Mouse (Mus musculus) ovary, adult 18-20 months (tissue): ENCODE data around the gene Galntl5.
A peak's percentile ranks its signal among the peaks of the same experiment; 100 is the strongest.
"Not testable (repeated sequence)": the region's sequence is repeated elsewhere in the genome, so short reads cannot be mapped to it uniquely, and the experiment has no call there.

Source experiments
- DNase-seq: peaks from one replicate; pipeline ENCODE4 v3.0.0; 2022; ENCODE audit warnings: low spot score, mixed read lengths

Gene Galntl5

DNA sequence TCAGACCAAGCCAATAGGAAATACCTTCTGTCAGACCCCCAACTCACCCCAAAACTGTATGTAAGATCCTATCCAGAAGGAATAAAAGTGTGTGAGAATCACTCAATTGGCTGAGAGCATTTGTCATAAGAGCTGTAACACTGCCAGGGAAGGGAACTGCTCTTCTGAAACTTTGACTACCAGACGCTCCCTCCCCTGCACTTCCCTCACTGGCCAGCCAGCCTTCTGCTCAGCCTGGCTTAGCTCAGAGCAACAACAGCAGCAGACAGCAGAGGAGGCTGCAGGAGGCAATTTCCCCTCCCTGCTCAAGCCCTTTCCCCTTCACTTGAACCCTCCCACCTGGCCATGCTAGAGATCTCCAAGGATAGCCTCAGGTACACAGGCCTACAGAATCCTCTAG lies 30.6 kb downstream of the Galntl5 start:
- no peak for DNase-seq

DNA sequence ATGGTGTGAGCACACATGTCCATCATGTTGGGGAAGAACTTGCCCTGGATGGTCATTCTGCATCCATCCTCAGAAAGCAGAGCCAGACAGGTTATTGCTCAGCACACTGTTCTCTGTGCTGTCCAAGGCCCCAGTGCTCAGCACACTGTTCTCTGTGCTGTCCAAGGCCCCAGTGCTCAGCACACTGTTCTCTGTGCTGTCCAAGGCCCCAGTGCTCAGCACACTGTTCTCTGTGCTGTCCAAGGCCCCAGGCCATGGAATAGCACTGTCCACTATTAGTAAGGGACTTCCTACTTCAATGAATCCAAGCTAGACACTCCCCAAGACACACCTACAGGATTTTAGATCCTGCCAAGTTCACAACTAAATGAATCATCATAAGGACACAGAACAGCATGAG lies 32.0 kb downstream of the Galntl5 start:
- DNase-seq = not testable (repeated sequence)

DNA sequence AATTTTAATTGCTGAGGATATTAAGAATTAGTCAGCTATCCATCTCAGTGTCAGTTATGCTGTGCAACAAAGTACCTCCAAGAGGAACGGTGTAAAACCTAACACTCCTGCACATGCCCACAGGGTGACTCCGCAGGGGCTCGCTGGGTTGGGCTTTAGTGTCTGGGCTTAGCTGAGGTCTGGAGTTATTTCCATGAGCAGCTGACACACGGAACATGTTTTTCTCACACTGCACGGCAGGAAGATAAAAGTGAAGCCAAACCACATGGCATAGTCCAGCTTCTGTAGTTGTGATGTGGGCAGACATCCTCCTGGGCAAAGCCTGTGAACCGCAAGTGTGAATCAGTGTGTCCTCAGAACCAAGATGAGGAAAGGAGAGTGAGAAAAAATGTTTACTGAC lies 33.7 kb downstream of the Galntl5 start:
- no peak for DNase-seq

DNA sequence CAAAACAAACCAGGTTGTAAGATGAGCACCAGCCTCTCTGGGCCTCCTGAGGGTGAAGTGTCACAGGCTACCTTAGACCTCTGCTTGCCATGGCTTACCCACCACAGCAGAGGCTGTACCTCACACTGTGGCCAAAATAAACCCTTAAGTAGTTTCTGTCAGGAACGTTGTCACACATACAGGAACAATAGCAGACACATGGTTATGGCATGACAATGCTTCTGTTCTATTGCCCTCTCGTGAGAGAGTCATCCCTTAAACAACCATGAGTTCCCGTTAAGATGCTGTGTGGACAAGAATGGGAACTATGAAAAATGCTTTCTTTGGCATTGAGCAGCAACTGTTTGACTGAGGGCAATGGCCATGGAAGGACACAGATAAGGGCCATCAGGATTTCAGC lies 40.3 kb downstream of the Galntl5 start, which contains the start of gene Galnt11:
Gene Galnt11 (plus strand): TSS at position 301 of the 400 bp plus-strand sequence.
- no peak for DNase-seq

DNA sequence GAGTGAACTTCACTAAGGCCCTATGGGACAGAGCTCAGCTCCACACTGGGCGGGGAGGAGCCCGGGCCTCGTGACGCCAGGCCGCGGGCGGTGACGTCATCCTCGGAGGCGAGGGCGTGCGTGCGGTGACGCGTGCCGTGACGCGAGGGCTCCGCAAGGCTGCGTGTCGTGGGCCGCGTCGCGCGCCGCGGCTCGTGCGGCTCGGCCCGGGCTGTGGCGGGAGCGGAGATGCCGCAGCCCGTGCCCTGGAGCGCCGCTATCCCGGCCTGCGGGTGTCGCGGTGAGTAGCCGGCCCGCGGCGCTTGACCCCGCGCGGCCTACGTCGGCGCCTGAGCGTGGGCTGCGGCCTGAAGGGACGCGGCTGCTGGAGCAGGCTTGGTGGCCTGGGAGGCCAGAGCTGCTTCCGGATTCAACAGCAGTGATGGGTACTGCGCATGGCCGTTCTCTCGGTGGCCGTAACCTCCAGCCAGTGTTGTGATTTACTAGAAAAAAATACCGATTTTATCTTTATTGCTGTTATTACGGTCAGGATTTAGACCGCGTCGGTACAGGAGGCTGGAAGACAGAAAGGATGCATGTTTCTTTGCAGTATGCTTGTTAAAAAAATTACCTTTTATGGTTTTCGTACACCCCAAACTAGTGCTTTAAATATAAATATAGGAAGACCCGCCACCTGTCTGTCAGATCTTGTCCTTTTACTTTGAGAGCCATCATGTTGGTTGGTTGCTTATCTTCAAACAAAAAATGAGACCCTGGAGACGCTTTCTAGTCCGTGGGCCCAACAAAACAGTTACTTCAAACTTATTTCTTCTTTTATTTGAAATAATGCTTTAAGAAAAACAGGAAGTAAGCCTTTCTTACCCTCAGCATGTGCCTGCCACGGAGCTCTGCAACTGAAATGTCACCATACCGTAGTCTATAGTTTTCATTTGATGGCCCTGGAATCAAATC lies 41.8 kb downstream of the Galntl5 start, which contains the start of gene E130116L18Rik:
Gene E130116L18Rik (minus strand): TSS at position 402 of the 951 bp plus-strand sequence.
- DNase-seq = peak; percentile 67

DNA sequence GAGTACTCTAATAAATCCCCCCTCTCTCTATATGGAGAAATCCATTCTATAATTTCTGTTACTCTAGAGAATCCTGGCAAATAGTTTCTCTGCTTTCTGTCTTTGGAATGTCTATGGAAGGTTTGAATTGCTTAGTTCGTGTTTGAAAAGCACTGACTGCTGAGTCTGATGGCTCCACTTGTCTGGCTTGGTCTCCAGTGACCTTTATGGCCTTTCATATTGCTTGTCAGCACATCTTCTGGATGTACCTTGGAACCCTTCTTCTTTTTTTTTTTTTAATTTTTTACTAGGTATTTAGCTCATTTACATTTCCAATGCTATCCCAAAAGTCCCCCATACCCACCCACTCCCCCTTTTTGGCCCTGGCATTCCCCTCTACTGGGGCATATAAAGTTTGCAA lies 43.1 kb downstream of the Galntl5 start:
- not testable (repeated sequence) for DNase-seq

DNA sequence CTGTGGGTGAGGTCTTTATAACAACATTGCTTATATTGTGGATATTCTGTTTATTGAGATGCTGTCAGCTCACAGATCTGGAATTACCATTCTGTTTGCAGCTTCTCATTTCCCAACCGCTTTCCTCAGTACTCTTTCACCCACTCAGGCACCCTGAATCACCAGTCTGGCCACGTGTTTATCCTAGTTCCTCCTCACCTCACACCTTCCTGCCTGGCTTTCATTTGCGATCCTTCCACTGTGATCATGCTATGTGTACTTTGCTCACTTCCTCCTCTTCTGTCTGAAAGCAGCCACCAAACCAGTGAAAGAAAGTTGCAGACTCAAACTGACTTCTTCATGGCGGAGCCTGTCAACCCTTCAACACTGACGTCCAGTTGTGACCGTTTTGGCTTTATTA lies 61.8 kb downstream of the Galntl5 start:
- DNase-seq = no peak

DNA sequence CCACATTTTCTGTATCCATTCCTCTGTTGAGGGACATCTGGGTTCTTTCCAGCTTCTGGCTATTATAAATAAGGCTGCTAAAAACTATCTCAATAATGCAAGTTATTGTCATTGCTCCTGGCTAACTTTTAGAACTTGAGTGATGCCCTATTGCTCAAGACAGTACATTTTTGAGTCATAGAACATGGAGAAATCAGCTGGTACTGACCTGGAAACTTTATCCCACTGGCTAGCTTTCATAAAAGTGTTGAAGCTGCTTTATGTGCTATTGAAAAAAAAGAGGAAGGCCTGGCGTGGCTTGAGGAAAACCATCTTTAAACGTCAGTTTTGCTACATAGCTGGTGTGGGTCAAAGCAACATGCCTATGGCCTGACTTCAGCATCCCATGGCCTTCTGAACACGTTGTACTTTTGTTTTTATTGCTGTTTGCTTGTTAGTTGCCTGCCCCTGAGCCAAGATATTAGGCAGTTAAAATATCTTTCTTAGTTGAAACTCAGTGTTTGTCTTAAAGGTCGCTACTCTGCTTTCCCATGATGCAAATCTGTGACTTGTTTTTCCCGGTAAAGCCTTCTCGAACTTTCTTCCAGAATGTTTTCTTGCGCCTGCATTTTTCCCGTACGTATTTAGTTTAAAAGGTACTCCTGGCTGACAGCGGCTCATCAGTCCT lies 64.7 kb downstream of the Galntl5 start:
- no peak for DNase-seq

DNA sequence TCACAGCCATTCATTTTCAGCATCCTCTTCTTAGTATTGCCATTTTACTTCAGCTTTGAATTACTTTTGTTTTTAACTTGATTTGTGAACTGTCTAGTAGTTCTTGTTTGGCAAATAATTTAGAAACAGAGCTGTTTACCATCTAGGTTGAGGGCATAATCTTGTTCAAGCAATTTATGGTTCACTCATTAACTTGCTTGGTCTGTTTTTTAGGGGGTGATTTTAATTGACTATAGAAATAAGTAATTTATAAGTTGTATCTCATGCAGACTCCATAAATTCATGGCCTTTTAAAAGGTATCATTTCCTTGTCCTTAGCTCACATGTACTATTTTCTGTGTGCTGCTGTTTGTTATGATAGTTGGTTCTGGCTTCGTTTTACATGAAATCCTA lies 65.2 kb downstream of the Galntl5 start:
- DNase-seq = no peak

DNA sequence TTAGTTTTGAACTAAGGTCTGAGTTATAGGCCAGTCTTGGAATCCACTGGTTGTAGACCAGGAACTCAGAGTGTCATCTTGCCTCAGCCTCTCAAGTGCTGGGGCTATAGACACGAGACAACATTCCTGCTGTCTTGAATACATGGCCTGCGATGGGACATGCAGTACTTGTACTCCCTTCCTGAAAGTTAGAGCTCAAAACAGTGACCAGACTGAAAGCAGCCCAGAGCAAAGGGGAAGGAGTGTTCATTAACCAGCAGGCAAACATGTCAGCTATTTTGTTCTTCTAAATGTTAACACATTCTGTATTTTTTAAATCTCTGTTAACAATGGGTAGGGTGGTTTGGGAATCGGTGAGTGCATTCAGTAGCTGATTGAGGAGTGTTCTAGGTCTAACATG lies 65.8 kb downstream of the Galntl5 start:
- no peak for DNase-seq

DNA sequence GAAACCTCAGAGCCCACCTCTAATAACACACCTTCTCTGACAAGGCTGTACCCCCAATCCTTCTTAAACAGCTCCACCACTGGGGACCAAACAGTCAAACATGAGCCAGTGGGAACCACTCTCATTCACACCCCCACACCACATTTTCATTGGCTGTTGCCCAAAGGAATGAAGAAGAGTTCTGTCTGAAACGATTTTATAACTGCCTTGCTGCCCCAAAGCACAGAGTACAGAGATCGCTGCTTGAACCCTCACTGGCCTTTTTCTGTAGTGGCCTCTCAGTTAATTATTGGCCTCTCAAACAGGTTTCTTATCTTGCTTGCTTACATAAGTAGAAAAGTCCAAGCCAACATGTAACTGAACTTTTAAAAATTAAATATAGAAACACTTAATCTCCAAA lies 71.2 kb downstream of the Galntl5 start:
- no peak for DNase-seq

DNA sequence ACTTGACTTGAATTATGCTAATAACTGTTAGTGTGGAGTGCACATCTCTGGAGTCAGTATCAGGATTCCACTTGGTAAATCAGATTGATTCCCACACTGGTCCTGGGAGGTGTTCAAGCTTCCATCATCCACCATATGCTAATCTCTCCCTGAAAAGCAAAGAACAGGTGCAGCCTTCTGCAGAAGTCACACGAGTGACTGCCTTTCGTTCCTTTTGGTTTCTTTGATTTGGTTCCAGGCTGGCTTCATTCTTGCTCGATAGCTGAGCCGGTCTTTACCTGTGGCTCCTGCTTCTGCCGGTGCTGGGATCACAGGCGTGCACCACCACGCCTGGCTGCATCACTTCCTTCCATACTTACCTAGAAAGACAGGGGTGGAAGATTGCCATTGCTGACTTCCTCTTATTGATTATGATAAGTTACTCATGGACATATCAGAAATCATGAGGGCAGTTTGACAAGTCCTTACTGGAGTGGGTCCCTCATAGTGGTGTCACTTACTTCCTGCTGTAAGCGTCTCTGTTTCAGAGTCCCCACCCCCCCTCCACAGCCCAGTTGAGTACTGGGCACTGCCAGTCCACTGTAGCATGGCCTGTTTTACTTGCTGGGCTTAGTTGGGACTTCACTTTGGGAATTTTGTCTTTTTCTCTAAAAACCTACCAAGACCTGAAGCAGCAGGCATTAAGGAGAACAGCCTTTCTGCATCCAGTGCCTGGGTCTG lies 71.7 kb downstream of the Galntl5 start:
- DNase-seq = no peak

DNA sequence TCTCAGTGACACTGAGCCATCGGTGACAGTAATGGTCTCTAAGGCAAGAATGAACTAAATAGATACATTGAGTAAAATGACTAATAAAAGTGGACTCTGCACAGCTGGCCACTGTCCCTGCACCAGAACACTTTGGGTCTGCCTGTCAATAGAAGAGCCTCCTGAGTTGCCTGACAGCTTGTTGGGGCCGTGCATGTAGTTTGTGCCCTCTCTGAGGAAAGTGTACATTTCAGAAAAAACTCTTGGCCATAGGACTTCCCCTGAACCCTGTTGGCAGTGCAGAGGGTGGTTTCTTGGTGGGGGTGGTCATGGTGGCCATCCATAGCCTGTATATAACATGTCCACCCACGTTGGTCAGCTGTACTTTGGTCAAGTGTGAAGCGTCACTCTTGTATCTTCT lies 73.2 kb downstream of the Galntl5 start:
- DNase-seq = no peak

DNA sequence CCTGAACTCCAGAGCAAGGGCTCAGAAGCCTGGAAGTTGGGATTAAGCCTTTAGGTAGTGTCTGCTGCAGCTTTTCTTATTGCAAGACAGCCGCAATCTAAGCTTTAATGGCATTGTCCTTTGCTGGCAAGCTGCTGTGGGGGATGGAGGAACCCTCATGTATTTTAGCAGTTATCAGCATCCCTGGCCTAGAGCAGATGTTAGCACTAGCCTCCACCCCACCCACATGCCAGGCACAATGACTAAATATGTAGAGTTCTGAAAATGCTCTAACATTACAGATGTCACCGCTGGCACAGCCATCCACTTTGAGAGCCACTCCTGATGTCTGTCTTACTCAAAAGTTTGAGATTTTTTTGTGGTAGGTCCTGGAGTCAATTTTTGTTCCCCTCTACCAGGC lies 75.4 kb downstream of the Galntl5 start:
- no peak for DNase-seq

DNA sequence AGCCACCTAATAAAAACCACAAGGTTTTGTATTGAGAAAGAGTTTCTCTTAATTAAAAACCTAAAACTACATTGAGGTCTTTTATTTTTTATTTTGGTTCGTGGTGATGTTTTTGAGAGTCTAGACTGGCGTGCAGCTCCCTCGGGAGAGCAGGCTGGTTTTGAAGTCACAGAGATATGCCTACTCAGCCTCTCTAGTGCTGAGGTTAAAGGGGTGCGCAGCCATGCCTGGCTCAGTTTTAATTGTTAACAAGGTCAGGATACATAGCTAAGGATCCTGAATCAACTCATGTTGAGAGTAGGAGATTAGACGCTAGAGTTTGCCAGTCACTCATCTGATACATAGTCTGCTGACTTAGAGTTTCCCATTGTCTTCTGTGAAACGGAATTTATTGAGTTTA lies 80.2 kb downstream of the Galntl5 start:
- DNase-seq = no peak

DNA sequence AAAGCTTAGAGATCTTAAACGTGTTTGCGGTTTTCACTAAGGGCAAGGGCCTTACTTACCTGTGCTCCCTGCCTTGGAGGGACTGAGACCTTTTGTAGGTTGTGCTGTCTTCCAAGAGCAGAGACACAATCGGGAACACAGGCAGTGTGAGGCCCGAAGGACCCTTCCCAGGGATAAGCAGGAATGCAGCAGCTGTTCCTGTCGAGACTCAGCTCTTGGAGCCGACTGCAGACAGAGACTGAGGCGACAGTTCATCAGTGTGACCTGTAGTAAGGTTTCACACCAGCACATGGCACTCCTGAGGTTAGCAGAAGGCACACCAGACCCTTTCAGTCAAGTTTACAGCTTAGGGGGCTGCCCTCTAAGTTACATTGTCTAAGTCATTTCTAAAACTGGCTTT lies 81.0 kb downstream of the Galntl5 start:
- no peak for DNase-seq

DNA sequence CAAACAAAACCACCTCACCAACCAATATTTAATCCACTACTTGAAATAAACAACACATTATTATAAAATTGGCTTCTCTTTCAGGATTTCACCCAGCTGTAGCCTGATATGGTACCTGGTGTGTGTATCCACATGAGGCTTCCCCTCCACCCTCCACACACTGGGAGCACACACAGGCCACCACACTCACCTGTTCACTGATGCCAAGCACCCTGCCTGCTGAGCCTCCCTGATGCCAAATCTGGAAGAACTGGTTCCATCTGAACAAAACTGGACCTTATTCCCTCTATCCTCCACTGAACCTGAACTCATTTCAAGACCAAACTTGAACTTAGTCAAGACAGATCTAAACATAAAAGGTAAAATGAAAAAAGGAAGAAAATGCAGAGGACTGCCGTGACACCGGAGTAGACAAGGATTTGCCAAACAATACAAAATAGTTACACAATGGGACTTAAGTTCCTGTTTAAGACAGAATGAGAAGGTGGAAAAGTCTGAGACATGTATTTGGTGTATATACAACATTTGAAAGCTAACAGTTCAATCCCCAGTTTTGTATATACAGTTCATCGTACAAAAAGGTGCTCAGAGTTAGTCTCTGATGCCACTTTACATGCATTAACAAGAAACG lies 87.1 kb downstream of the Galntl5 start:
- DNase-seq = no peak
